Mouse (Mus musculus): ENCODE data around the gene Has3. TPM values are rescaled to one million over a fixed set of nuclear protein-coding genes. Genes with fewer than 3 reads are reported as not detected.

Has3 gene
- polyA plus RNA-seq, 1 experiment: 0.72 TPM

- peak; percentile 66 for DNase-seq
- no peaks in the 10 kb centered on the region for H3K27me3 ChIP-seq (replicated peaks; ENCODE audit: control insufficient read depth, insufficient read depth, low read length)
- no peak overlapping the region for H3K4me3 ChIP-seq (ENCODE audit: insufficient read depth, low read depth, low read length)
- H3K27ac ChIP-seq (ENCODE audit: insufficient read depth, low read depth, low read length): 0 out of 2 replicates have a peak overlapping the region, but pooled peaks have one; percentile 32
- H3K36me3 ChIP-seq (ENCODE audit: control insufficient read depth, insufficient read depth, low read length): no peaks in the 10 kb centered on the region
- 56% methylated on average over 11 of the region's 11 CpGs for WGBS
- no peaks in the 10 kb centered on the region for H3K4me1 ChIP-seq (ENCODE audit: control insufficient read depth, insufficient read depth, low read length)
- no peak for TF ChIP-seq CTCF (conservative IDR thresholded peaks at IDR 0.05; ENCODE audit: insufficient read depth, insufficient read length, low read depth, low read length)
- no peak for TF ChIP-seq POLR2A (IDR thresholded peaks at IDR 0.05; ENCODE audit: low read depth, low read length)
These were observed 30.6 kb upstream of the Has3 start for GRCm38 (mm10) chr8:106839209-106840001.

- no peak overlapping the region for H3K4me3 ChIP-seq (ENCODE audit: insufficient read depth, low read depth, low read length)
- DNase-seq: no peak
- TF ChIP-seq CTCF (conservative IDR thresholded peaks at IDR 0.05; ENCODE audit: insufficient read depth, insufficient read length, low read depth, low read length): no peak
- no peak for TF ChIP-seq POLR2A (IDR thresholded peaks at IDR 0.05; ENCODE audit: low read depth, low read length)
- H3K27me3 ChIP-seq (replicated peaks; ENCODE audit: control insufficient read depth, insufficient read depth, low read length): no peaks in the 10 kb centered on the region
- H3K4me1 ChIP-seq (ENCODE audit: control insufficient read depth, insufficient read depth, low read length): 0 out of 2 replicates have a peak, but pooled peaks cover 3% of the 10 kb centered on the region
- H3K36me3 ChIP-seq (ENCODE audit: control insufficient read depth, insufficient read depth, low read length): no peaks in the 10 kb centered on the region
- H3K27ac ChIP-seq (ENCODE audit: insufficient read depth, low read depth, low read length): no peak overlapping the region
- WGBS: 84% methylated on average over 10 of the region's 10 CpGs
These were observed 20.0 kb upstream of the Has3 start for GRCm38 (mm10) chr8:106850034-106850433.

- Histone ChIP-seq H3K27me3 (replicated peaks; ENCODE audit: control insufficient read depth, insufficient read depth, low read length) (no peaks in the 10 kb centered on the region), H3K27ac (ENCODE audit: insufficient read depth, low read depth, low read length) (0 out of 2 replicates have a peak overlapping the region, but pooled peaks have one; percentile 16), H3K4me1 (ENCODE audit: control insufficient read depth, insufficient read depth, low read length) (0 out of 2 replicates have a peak, but pooled peaks cover 4% of the 10 kb centered on the region), H3K36me3 (ENCODE audit: control insufficient read depth, insufficient read depth, low read length) (no peaks in the 10 kb centered on the region), H3K4me3 (ENCODE audit: insufficient read depth, low read depth, low read length) (no peak overlapping the region)
- TF ChIP-seq CTCF (conservative IDR thresholded peaks at IDR 0.05; ENCODE audit: insufficient read depth, insufficient read length, low read depth, low read length): peak; percentile 23; the same call in 1 of the 2 replicates
- TF ChIP-seq POLR2A (IDR thresholded peaks at IDR 0.05; ENCODE audit: low read depth, low read length): no peak
- DNase-seq: peak; percentile 35
- whole genome bisulfite sequencing: 47% methylated on average over 8 of the region's 8 CpGs
These were observed 15.4 kb upstream of the Has3 start for GRCm38 (mm10) chr8:106854534-106855241.

- H3K4me1 ChIP-seq (ENCODE audit: control insufficient read depth, insufficient read depth, low read length): 0 out of 2 replicates have a peak, but pooled peaks cover 4% of the 10 kb centered on the region
- no peak for DNase-seq
- no peaks in the 10 kb centered on the region for H3K36me3 ChIP-seq (ENCODE audit: control insufficient read depth, insufficient read depth, low read length)
- H3K27ac ChIP-seq (ENCODE audit: insufficient read depth, low read depth, low read length): peak overlapping the region; percentile 16; the same call in 1 of the 2 replicates
- H3K27me3 ChIP-seq (replicated peaks; ENCODE audit: control insufficient read depth, insufficient read depth, low read length): no peaks in the 10 kb centered on the region
- no peak overlapping the region for H3K4me3 ChIP-seq (ENCODE audit: insufficient read depth, low read depth, low read length)
- TF ChIP-seq POLR2A (IDR thresholded peaks at IDR 0.05; ENCODE audit: low read depth, low read length) (no peak), CTCF (conservative IDR thresholded peaks at IDR 0.05; ENCODE audit: insufficient read depth, insufficient read length, low read depth, low read length) (no peak)
- 80% methylated on average over 3 of the region's 3 CpGs for WGBS
These were observed 14.8 kb upstream of the Has3 start for GRCm38 (mm10) chr8:106855242-106855562.

- TF ChIP-seq CTCF (conservative IDR thresholded peaks at IDR 0.05; ENCODE audit: insufficient read depth, insufficient read length, low read depth, low read length): no peak
- no peak for TF ChIP-seq POLR2A (IDR thresholded peaks at IDR 0.05; ENCODE audit: low read depth, low read length)
- H3K4me3 ChIP-seq (ENCODE audit: insufficient read depth, low read depth, low read length): no peak overlapping the region
- H3K4me1 ChIP-seq (ENCODE audit: control insufficient read depth, insufficient read depth, low read length): no peaks in the 10 kb centered on the region
- no peaks in the 10 kb centered on the region for H3K36me3 ChIP-seq (ENCODE audit: control insufficient read depth, insufficient read depth, low read length)
- 93% methylated on average over 10 of the region's 10 CpGs for WGBS
- H3K27ac ChIP-seq (ENCODE audit: insufficient read depth, low read depth, low read length): no peak overlapping the region
- H3K27me3 ChIP-seq (replicated peaks; ENCODE audit: control insufficient read depth, insufficient read depth, low read length): no peaks in the 10 kb centered on the region
- DNase-seq: no peak
These were observed 7.2 kb upstream of the Has3 start for GRCm38 (mm10) chr8:106862845-106863244.

- WGBS: 88% methylated on average over 9 of the region's 9 CpGs
- H3K36me3 ChIP-seq (ENCODE audit: control insufficient read depth, insufficient read depth, low read length): no peaks in the 10 kb centered on the region
- no peak overlapping the region for H3K27ac ChIP-seq (ENCODE audit: insufficient read depth, low read depth, low read length)
- no peak overlapping the region for H3K4me3 ChIP-seq (ENCODE audit: insufficient read depth, low read depth, low read length)
- no peaks in the 10 kb centered on the region for H3K4me1 ChIP-seq (ENCODE audit: control insufficient read depth, insufficient read depth, low read length)
- H3K27me3 ChIP-seq (replicated peaks; ENCODE audit: control insufficient read depth, insufficient read depth, low read length): no peaks in the 10 kb centered on the region
- DNase-seq: no peak
- TF ChIP-seq CTCF (conservative IDR thresholded peaks at IDR 0.05; ENCODE audit: insufficient read depth, insufficient read length, low read depth, low read length) (no peak), POLR2A (IDR thresholded peaks at IDR 0.05; ENCODE audit: low read depth, low read length) (no peak)
These were observed 4.7 kb upstream of the Has3 start for GRCm38 (mm10) chr8:106865354-106865753.
